Mouse (Mus musculus) spleen, postnatal 4 days (tissue): ENCODE measurements around the gene Nmnat3.
"Not testable (repeated sequence)": the region's sequence is repeated elsewhere in the genome, so short reads cannot be mapped to it uniquely, and the experiment has no call there.

Experiments
- DNase-seq, 2 experiments: peaks; one replicate each; pipeline ENCODE4 v3.0.0; 2022; ENCODE audit warnings: low spot score in 2 of 2

The Nmnat3 gene

GRCm38 (mm10) chr9:98287135-98287534 lies at the start of gene Nmnat3:
Gene Nmnat3 (plus strand): TSS chr9:98287435.
- not testable (repeated sequence) for DNase-seq

- DNase-seq, result no peak
These were observed 43.8 kb upstream of the Nmnat3 start for GRCm38 (mm10) chr9:98243481-98243880.

- no peak for DNase-seq
These were observed 43.0 kb upstream of the Nmnat3 start for GRCm38 (mm10) chr9:98244223-98244622.

GRCm38 (mm10) chr9:98245226-98245625 lies 42.0 kb upstream of the Nmnat3 start:
- DNase-seq, result no peak

GRCm38 (mm10) chr9:98246351-98246750 lies 40.9 kb upstream of the Nmnat3 start:
- DNase-seq, result no peak

DNA sequence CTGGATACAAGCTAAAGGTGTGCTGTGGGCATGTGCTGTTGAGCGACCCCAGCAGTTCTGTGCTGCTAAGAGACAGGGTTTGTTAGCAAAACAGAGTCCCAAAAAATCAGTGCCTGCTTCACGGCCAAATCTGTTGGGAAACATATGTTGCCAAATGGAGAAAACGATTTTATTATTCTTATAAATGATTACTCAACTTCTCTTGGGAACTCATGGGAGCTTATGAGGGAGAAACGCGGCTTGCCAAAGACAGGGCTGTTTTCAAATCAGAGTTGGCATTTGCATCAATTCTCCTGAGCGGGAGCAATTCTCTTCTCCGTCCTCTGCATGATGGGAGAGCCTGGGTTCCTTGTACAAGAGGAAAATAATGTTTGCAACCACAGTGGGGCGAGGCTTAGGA lies 27.0 kb upstream of the Nmnat3 start:
- DNase-seq, result no peak

GRCm38 (mm10) chr9:98261461-98262011 lies 25.7 kb upstream of the Nmnat3 start:
- DNase-seq, result no peak

- no peak for DNase-seq
These were observed 22.3 kb upstream of the Nmnat3 start for GRCm38 (mm10) chr9:98264916-98265315.

GRCm38 (mm10) chr9:98272734-98273133 lies 14.5 kb upstream of the Nmnat3 start:
- DNase-seq, result no peak

DNA sequence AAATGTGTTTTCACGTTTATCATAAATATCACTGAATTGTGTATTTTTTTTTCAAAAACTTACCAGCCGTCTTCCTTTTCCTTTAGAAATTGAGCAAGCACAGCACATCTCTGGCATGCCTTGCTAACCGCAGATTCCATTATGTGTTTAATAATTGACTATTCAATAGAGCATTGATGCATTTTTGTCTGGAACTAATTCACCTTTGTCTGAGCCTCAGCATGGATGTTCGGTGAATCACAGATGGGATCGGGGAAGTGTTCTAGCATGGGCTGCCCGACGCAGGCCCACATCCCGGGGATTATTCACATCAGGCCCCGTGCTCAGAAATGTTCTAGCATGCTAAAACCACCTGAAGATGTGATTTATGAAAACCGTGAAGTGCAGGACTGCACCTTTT lies 12.2 kb upstream of the Nmnat3 start:
- no peak for DNase-seq

DNA sequence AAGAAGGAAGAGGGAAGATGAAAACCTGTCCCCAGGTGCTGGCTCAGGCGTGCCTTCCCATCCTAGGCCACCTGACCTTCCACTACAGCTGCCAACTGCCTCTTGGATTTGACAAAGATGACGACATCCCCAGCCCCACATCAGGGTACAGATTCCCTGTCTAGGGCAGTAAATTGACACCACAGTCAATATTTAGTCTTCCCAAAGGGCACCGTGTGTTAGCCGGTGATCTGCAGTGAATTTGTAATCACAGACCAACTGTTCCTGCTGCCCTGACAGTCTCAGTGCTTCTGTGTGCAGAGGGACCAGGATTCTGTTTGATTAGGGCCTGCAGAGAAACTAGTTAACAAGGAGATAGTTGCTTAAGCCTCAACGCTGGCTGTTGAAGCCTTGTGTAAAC lies 7.1 kb upstream of the Nmnat3 start:
- no peak for DNase-seq

GRCm38 (mm10) chr9:98285606-98286301 lies 1.5 kb upstream of the Nmnat3 start:
- DNase-seq, result no peak

DNA sequence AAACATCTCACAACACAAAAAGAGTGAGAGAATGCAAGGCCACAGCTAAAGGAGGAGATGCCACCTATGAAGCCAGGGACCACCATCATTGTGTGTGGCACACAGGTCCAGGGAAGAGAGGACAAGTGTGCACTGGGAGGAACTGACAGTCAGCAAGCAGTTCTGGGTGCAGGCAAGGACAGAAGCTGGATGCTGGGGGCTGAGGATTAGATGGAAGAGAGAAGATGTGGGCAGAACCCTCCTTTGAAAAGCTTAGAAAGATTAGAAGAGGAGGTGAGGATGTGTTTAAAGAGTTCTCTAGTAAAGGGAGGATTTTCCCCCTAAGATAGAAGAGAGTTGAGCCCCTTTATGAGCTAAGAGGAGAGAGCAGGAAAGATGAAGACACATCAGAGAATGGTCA lies 2.4 kb downstream of the Nmnat3 start:
- no peak for DNase-seq

- no peak for DNase-seq
These were observed 3.4 kb downstream of the Nmnat3 start for GRCm38 (mm10) chr9:98290591-98290990.

DNA sequence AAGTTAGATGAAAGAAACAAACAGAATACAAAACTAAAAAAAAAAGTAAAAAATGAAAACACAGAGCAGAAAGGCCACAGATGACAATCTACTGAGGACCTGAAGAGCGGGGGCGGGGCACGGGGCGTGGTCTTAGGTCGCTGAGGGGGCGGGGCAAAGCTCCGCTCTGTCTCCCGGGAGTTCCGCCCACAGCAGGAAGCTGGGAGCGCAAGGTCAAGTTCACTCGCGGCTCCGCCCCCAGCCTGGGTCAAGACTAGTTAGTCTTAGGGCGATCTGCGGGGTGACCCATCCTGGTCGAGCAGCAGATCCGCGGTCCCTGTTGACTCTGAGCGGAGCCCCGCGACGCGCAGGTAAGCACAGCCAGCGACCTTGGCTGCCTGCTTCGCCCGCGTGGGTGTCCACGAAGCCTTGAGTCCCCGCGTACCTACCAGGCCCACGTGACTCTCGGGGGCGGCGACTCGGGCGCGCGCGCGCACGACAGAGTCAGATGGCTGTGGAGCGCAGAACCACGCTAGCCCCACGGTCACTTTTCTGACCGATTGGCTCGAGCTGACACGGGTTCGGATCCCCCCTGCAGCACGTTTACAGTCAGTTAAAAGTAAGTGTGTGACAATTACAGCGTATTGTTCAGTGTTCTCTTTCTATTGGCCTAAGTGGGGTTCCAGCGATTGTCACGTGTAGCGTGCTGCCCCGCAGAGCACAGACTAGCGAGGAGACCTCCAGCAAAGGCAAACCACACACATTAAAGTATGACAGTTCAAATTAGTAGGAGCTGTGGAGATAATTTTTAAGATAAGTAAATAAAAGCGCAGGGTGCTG lies 9.4 kb downstream of the Nmnat3 start:
- DNase-seq, result peak; percentile 92 to 96

DNA sequence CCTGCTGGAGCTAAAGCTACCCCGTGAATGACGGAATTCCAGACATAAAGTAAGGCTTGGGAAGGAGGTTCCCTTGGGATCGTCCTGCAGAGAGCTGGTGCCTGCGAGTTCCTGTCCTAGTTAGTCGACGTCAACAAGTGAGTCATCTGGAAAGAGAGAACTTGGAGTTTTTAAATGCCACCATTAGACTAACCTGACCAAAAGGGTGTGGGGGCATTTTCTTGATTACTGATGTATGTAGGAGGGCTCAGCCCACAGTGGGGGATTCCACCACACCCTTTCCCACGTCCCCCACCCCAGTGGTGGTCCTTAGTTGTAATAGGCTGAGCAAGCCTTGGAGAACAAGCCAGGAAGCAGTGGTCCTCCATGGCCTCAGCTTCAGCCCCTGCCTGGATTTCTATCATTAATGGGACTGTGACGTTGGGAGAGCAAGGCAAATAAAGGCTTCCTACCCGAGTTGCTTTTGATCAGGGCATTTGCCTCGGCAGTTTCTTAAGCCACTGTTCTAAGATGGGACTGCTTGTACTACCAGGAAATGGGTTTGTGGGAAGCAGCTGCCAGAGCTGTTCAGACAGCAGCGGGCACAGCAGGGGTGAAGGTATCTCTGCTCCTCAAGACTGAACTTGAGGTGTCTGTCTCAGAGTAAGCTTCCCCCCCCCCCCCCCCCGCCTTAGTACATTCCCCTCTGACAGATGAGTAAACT lies 10.2 kb downstream of the Nmnat3 start:
- peak; percentile 42 to 72 for DNase-seq

DNA sequence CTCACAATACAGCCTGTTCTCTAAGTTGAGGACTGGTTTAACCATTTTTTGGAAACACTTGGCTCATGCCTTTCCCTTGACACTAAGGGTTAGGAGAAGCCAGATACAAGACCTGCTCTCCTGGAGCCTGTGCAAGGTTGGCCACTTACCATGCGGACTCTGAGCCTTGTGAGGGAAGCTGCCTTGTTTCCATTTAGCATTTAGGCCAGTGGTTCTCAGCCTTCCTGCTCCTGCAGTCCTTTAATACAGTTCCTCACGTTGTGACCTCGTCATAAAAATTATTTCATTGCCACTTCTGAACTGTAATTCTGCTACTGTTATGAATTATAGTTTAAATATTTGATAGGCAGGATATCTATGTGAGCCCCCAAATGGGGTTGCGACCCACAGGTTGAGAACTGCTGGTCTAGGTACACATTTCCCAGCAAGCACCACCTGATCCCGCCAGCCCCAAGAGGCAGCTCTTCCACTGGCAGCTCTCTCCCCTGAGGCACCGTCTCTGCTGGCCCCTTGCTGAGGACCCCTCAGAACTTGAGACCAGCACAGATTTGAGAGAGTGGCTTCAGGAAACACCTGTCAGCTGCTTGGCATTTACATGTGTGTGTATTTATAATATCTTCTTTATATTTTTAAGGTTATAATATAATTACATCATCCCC lies 10.8 kb downstream of the Nmnat3 start:
- DNase-seq, result peak; percentile 32 to 74

- peak in 1 of 2 experiments; percentile 71 for DNase-seq
These were observed 11.5 kb downstream of the Nmnat3 start for GRCm38 (mm10) chr9:98298761-98299160.

- DNase-seq, result peak; percentile 78 to 82
These were observed 12.0 kb downstream of the Nmnat3 start for GRCm38 (mm10) chr9:98299235-98299634.

DNA sequence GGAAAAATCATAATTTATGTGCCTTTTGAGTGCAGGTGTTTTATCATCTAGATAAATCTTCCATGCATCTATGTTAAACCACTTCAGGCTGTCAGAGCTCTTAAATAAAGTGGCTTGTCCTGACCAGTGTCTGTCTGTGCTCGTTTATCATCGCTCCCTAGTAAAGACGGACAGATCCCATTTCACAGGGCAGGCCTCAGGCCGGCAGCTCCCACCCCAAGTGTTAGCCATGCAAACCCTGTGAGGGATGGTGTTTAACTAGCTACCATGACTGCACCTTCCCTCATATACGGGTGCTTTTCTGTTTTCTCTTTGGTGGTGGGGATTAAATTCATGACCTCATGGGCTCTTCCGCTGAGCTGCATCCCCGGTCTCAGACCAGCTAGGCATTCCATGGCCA lies 13.3 kb downstream of the Nmnat3 start:
- DNase-seq, result no peak

- DNase-seq, result no peak
These were observed 19.8 kb downstream of the Nmnat3 start for GRCm38 (mm10) chr9:98307011-98307410.
